Comparison of ENCODE assay signal across 7 mouse cellular contexts in genomic region chr10:80039559-80039979, GRCm38 (mm10). TPM values are rescaled to one million over a fixed set of nuclear protein-coding genes. Genes with fewer than 3 reads are reported as not detected.
DNase-seq lines count a peak whose midpoint lies in the region; ATAC-seq lines count a peak whose summit lies in the region.

TSS of gene Polr2e (minus strand) at chr10:80039795.

- H3K9ac ChIP-seq in intestine, embryonic 16.5 days (ENCODE audit: low read depth, low read length), result peak within 1 kb of the TSS; percentile 80
- peak within 1 kb of the TSS; percentile 85 for H3K9ac ChIP-seq in midbrain, embryonic 11.5 days (ENCODE audit: low read length)

- peak within 1 kb of the TSS; percentile 87 for H3K4me3 ChIP-seq in intestine, embryonic 16.5 days (ENCODE audit: low read length)
- H3K4me3 ChIP-seq in midbrain, embryonic 11.5 days (ENCODE audit: low read depth, low read length), result peak within 1 kb of the TSS; percentile 81

- H3K36me3 ChIP-seq in intestine, embryonic 16.5 days (ENCODE audit: control insufficient read depth, insufficient read depth, low read length), result peaks cover 12% of the 10 kb centered on the region
- H3K36me3 ChIP-seq in midbrain, embryonic 11.5 days (ENCODE audit: control insufficient read depth, insufficient read depth, low read length), result peaks cover 17% of the 10 kb centered on the region

- peak within 1 kb of the TSS; percentile 58 for H3K4me2 ChIP-seq in intestine, embryonic 16.5 days (ENCODE audit: low read depth, low read length)
- H3K4me2 ChIP-seq in midbrain, embryonic 11.5 days, result peak within 1 kb of the TSS; percentile 70

- peak; percentile 98 for DNase-seq in adrenal gland, adult 2 months
- DNase-seq in embryo, embryonic 11.5 days (ENCODE audit: low read depth, low spot score), result peak; percentile 96
- peak; percentile 95 to 96 for DNase-seq in gastrocnemius, postnatal 4 days (ENCODE audit: low spot score in 2 of 2)
- peak; percentile 96 to 97 for DNase-seq in left cerebral cortex, postnatal 36 days (ENCODE audit: low spot score in 2 of 2)
- DNase-seq in midbrain, embryonic 11.5 days (ENCODE audit: low spot score, missing footprints), result peak; percentile 100
- DNase-seq in skeletal muscle tissue, adult 2 months (ENCODE audit: low read depth, low spot score), result peak; percentile 99

- WGBS in intestine, embryonic 16.5 days, result under 1% methylated on average over 40 of the region's 40 CpGs
- under 1% methylated on average over 40 of the region's 40 CpGs for WGBS in midbrain, embryonic 11.5 days

- intact Hi-C loops in left cerebral cortex, postnatal 36 days (cut with DNase I), result loop anchor here (2.0 kb wide), 3 partner anchors 43 to 75 kb away; partner anchors contain the start of genes Abca7, Stk11 and Tmem259

- peak within 1 kb of the TSS; percentile 43 for H3K27ac ChIP-seq in intestine, embryonic 16.5 days (ENCODE audit: low read length)
- no peak within 1 kb of the TSS; the same call in 1 of the 2 replicates for H3K27ac ChIP-seq in midbrain, embryonic 11.5 days (ENCODE audit: low read depth, low read length)

- H3K9me3 ChIP-seq in intestine, embryonic 16.5 days (ENCODE audit: control insufficient read depth, low read length), result no peaks in the 10 kb centered on the region
- H3K9me3 ChIP-seq in midbrain, embryonic 11.5 days (ENCODE audit: control insufficient read depth, low read length), result no peaks in the 10 kb centered on the region

- peak; percentile 97 for ATAC-seq in intestine, embryonic 16.5 days
- peak; percentile 96 for ATAC-seq in midbrain, embryonic 11.5 days (ENCODE audit: low FRiP score)

- H3K27me3 ChIP-seq in intestine, embryonic 16.5 days (replicated peaks; ENCODE audit: control insufficient read depth, insufficient read depth, low read length), result no peaks in the 10 kb centered on the region
- H3K27me3 ChIP-seq in midbrain, embryonic 11.5 days (ENCODE audit: control insufficient read depth, insufficient read depth, low read length), result no peaks in the 10 kb centered on the region

- peaks cover 21% of the 10 kb centered on the region for H3K4me1 ChIP-seq in intestine, embryonic 16.5 days (ENCODE audit: control insufficient read depth, insufficient read depth, low read length)
- peaks cover 10% of the 10 kb centered on the region for H3K4me1 ChIP-seq in midbrain, embryonic 11.5 days (ENCODE audit: control insufficient read depth, insufficient read depth, low read length)

RNA-seq across cellular contexts. Expression of gene Polr2e, which starts in this region (rescaled TPM):
- total RNA-seq in adrenal gland, adult 2 months (2021), result 100 to 1,000 TPM in 1 of 2 experiments, 10 to 100 TPM in 1; 97.3 to 106 TPM
- polyA plus RNA-seq in adrenal gland, adult 2 months (2012; rRNA removed), result 111 and 122 TPM in 2 replicates
- 10 to 100 TPM; 77.3 to 77.7 TPM for total RNA-seq in gastrocnemius, postnatal 4 days (2021)
- polyA plus RNA-seq in intestine, embryonic 16.5 days (2015; fragmentation: Nextera tagmentation; extraction: Ambion mirVana), result 190 and 212 TPM in 2 replicates
- 10 to 100 TPM; 69.2 to 83.6 TPM for total RNA-seq in left cerebral cortex, postnatal 36 days (2021)
- 200 and 225 TPM in 2 replicates for polyA plus RNA-seq in midbrain, embryonic 11.5 days (2014; fragmentation: Nextera tagmentation; extraction: Ambion mirVana)
